Mouse (Mus musculus): Measurements from ENCODE around the gene Dvl3.

DNA sequence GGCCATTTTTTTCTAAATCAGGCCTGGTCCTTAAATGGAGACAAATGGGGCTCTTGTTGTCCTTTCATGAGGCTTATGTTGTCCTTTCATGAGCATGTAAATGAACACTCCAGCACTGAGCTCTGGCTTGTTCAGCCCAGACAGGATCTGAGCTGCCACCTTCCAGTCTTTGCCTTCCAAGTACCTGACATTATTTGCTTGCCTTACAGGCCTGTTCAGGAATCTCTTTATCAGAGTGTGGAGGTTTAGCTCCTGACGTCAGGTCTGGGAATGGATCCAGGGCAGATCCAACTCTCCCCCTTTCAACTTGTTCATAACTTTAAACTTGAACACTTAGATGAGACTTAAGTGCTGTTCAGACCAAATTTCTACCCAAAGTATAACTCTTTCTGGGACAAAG is 39.9 kb upstream of the Dvl3 start:
- TF ChIP-seq CTCF (IDR thresholded peaks at IDR 0.05; ENCODE audit: low read depth) (no peak), EP300 (optimal IDR thresholded peaks at IDR 0.05) (no peak)

Data from stomach, postnatal 0 days (tissue).